Mouse (Mus musculus) intestine, embryonic 14.5 days (tissue): ENCODE measurements around the gene Hdgfl3. TPM values are rescaled to one million over a fixed set of nuclear protein-coding genes. Genes with fewer than 3 reads are reported as not detected.

Experiments
- ATAC-seq: fragments of 200-750 bp; cut with Nextera tagmentation; replicated peaks from 2 replicates; pipeline ENCODE4 v1.8.0; 2017; ENCODE audit warnings: low read depth, moderate number of reproducible peaks, moderate TSS enrichment, moderate library complexity; ENCODE audit not compliant: low FRiP score, low TSS enrichment
- DNase-seq: peaks from one replicate; pipeline ENCODE4 v3.0.0-alpha.2; 2018; ENCODE audit warnings: low spot score
- H3K27ac ChIP-seq: fragments of 300-500 bp; sonication (generic); 2 replicates; pipeline ENCODE4 v1.5.1; 2014; ENCODE audit warnings: low read depth, mild to moderate bottlenecking, control low read depth
- H3K27me3 ChIP-seq: fragments of 300-500 bp; sonication (generic); replicated peaks from 2 replicates; pipeline ENCODE4 v1.6.1; 2014; ENCODE audit warnings: low read length, control low read depth; ENCODE audit not compliant: control insufficient read depth, insufficient read depth
- H3K36me3 ChIP-seq: fragments of 300-500 bp; sonication (generic); 2 replicates; pipeline ENCODE4 v1.6.1; 2014; ENCODE audit warnings: low read length, control low read depth; ENCODE audit not compliant: control insufficient read depth, insufficient read depth
- H3K4me1 ChIP-seq: fragments of 300-500 bp; sonication (generic); replicated peaks from 2 replicates; pipeline ENCODE4 v1.6.1; 2014; ENCODE audit warnings: low read length, control low read depth, mixed read lengths; ENCODE audit not compliant: control insufficient read depth, insufficient read depth
- H3K4me2 ChIP-seq: fragments of 300-500 bp; sonication (generic); 2 replicates; pipeline ENCODE4 v1.6.1; 2014; ENCODE audit warnings: low read length
- H3K4me3 ChIP-seq: fragments of 300-500 bp; sonication (generic); 2 replicates; pipeline ENCODE4 v1.5.1; 2014; ENCODE audit warnings: low read depth, low read length, control low read depth, mixed read lengths
- H3K9ac ChIP-seq: fragments of 300-500 bp; sonication (generic); 2 replicates; pipeline ENCODE4 v1.6.1; 2014; ENCODE audit warnings: mild to moderate bottlenecking, low read length
- H3K9me3 ChIP-seq: fragments of 300-500 bp; sonication (generic); 2 replicates; pipeline ENCODE4 v1.6.1; 2016; ENCODE audit warnings: low read length, control low read depth; ENCODE audit not compliant: control insufficient read depth
- WGBS: fragments of 180-500 bp; shearing (Covaris S2); extraction: QIAGEN DNeasy Blood & Tissue Kit; methylation state at CpG from one replicate; pipeline ENCODE4 v1.1.7; 2014; 5-methylcytosine and 5-hydroxymethylcytosine counted together
- polyA plus RNA-seq: library from polyadenylated mRNA; unstranded; fragments of >200 nt; fragmentation: Nextera tagmentation; extraction: Ambion mirVana; gene quantifications from 2 replicates; pipeline ENCODE4 v1.2.1, GENCODE M21; 2014

Hdgfl3 gene
- polyA plus RNA-seq, 1 experiment from 2014 or later = 17.5 TPM

DNA sequence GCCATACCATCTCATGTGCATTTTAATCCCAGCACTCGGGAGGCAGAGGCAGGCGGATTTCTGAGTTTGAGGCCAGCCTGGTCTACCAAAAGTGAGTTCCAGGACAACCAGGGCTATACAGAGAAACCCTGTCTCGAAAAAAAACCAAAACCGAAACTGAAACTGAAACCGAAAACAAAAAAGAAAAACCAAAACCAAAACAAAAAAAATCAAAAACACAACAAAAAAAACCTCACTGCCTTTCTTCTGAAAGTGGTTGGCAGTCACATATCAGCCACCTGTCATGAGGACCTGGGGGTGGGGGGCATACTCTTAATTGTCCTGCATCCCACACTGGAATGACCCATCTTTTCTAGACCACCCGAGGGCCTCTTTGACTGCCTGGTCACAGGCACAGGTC, 69.7 kb downstream of the Hdgfl3 start:
- no peak for ATAC-seq
- H3K27me3 ChIP-seq = peaks cover 10% of the 10 kb centered on the region
- 90% methylated on average over 6 of the region's 6 CpGs for WGBS
- no peaks in the 10 kb centered on the region for H3K36me3 ChIP-seq
- no peak overlapping the region for H3K4me2 ChIP-seq
- H3K4me1 ChIP-seq = peaks cover 3% of the 10 kb centered on the region; the same call in 1 of the 2 replicates
- H3K9ac ChIP-seq = no peak overlapping the region
- H3K27ac ChIP-seq = no peak overlapping the region
- no peak for DNase-seq
- H3K9me3 ChIP-seq = no peaks in the 10 kb centered on the region
- no peak overlapping the region for H3K4me3 ChIP-seq

DNA sequence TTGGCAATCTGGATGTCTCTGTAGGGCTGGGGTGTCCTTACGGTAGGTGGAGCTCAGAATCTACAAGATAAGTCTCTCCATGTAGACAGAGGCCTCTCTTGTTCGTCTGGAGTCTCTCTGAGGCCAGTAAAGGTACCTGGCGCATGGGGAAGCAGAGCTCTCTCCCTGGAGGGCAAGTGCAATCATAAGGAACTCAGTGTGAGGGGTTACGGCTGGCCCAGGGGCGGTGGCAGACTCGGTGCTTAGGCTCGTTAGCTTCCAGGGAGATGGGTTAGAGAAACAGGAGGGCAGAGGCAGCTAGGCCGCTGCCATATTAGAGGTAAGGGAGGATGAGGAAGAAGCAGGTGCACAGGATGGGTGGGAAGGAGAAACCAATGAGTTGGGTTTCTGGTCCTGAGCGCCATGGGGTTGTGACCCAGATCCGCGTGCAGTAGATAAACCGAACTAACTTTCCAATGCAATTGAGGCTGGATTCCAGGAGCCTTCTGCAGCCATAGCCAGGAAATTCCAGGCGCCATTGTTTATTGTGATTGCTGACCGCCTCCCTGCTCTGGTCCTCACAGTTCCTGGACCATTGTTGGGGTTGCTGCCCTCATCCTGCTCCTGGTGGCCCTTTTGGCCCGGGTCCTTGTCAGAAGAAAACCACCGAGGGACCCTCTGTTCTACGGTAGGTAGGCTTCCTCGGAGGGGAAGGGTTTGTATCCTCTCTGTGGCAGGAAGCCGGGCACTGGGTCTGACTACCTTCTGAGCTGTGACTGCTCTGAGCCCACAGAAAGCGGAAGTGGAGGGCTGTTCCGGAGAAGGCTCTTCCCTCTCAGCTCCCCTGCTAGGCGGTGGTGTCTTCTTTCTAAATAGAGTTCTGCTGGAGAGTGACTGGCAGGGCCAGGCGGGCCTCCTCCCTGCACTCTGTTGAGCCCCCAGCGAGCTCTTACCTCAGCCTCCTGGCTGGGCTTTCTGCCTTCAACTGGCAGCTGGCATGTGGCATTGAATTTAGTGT, 71.4 kb downstream of the Hdgfl3 start:
- H3K36me3 ChIP-seq = no peaks in the 10 kb centered on the region
- no peak overlapping the region for H3K4me2 ChIP-seq
- peaks cover 23% of the 10 kb centered on the region for H3K27me3 ChIP-seq
- no peaks in the 10 kb centered on the region for H3K9me3 ChIP-seq
- no peak overlapping the region for H3K9ac ChIP-seq
- H3K4me3 ChIP-seq = no peak overlapping the region
- peaks cover 9% of the 10 kb centered on the region; the same call in 1 of the 2 replicates for H3K4me1 ChIP-seq
- H3K27ac ChIP-seq = no peak overlapping the region
- 65% methylated on average over 24 of the region's 24 CpGs for WGBS
- ATAC-seq (no peak), DNase-seq (no peak)

DNA sequence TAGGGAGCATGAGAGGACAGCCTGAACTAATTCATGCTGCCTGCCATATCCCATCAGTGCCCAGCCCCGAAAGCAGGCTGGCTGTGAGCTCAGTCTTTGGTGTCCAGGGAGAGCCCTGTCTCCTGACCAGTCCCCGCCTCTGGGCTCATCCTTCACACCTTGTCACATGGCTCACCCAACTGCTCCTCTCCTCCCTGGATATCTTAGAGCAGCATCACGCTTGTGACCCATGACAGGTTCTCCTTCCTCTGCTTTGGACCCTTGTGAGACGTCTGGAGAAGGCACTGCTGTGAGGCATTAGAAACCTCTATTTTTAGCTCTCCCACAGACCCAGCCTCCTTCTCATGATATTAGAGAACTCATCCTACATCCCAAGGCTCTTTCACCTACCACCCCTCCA, 72.4 kb downstream of the Hdgfl3 start:
- ATAC-seq (no peak), DNase-seq (no peak)
- Histone ChIP-seq H3K9me3 (no peaks in the 10 kb centered on the region), H3K27ac (no peak overlapping the region), H3K9ac (no peak overlapping the region), H3K4me2 (no peak overlapping the region), H3K4me1 (peaks cover 9% of the 10 kb centered on the region; the same call in 1 of the 2 replicates), H3K4me3 (no peak overlapping the region), H3K36me3 (no peaks in the 10 kb centered on the region), H3K27me3 (peaks cover 26% of the 10 kb centered on the region)
- 52% methylated on average over 4 of the region's 4 CpGs for WGBS

DNA sequence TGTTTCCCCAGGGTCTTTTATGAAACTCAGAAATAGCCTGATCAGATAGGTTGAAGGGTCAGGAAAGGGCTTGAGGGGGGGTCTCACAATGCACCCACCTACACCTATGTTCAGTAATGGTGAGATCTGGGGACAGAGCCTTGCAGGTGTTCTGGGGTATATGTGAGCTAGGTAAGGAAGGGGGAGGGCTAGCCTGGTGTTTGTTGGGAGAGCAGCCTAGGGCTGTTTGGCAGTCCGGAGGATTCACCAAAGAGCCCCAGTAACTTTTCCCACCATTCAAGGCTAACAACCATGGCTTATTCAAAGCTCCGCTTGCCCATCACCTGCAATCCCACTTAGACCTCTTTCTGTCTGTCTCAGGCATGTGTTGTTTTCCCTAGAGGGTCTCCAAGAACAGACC, 72.8 kb downstream of the Hdgfl3 start:
- no peak overlapping the region for H3K4me2 ChIP-seq
- H3K9me3 ChIP-seq = no peaks in the 10 kb centered on the region
- 91% methylated on average over 2 of the region's 2 CpGs for WGBS
- no peaks in the 10 kb centered on the region for H3K36me3 ChIP-seq
- peaks cover 26% of the 10 kb centered on the region for H3K27me3 ChIP-seq
- H3K4me3 ChIP-seq = no peak overlapping the region
- DNase-seq = no peak
- ATAC-seq = no peak
- peaks cover 9% of the 10 kb centered on the region; the same call in 1 of the 2 replicates for H3K4me1 ChIP-seq
- no peak overlapping the region for H3K27ac ChIP-seq
- no peak overlapping the region for H3K9ac ChIP-seq

DNA sequence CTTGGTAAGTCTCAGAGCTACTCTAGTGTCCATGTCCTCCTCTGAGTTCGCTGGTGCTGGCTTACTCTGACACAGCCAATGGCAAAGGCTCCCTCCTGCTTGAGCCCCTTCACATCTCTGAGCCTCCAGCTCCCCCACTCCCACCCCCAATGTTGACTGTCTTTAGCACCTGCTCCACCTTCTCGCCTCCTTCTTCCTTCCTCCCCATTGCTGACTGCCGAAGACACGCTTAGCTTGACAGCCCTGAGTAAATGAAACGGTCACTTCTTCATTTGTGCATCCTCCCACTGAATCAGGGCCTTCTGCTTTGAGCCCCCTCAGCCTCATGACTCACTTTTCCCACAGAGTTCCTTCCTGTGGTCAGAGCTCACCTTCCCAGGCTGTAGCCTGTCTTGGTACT, 73.3 kb downstream of the Hdgfl3 start:
- no peak overlapping the region for H3K27ac ChIP-seq
- H3K36me3 ChIP-seq = no peaks in the 10 kb centered on the region
- peaks cover 26% of the 10 kb centered on the region for H3K27me3 ChIP-seq
- ATAC-seq = no peak
- H3K4me2 ChIP-seq = no peak overlapping the region
- H3K4me1 ChIP-seq = peaks cover 9% of the 10 kb centered on the region; the same call in 1 of the 2 replicates
- H3K9me3 ChIP-seq = no peaks in the 10 kb centered on the region
- 77% methylated on average over 5 of the region's 5 CpGs for whole genome bisulfite sequencing
- DNase-seq = no peak
- no peak overlapping the region for H3K9ac ChIP-seq
- H3K4me3 ChIP-seq = no peak overlapping the region

DNA sequence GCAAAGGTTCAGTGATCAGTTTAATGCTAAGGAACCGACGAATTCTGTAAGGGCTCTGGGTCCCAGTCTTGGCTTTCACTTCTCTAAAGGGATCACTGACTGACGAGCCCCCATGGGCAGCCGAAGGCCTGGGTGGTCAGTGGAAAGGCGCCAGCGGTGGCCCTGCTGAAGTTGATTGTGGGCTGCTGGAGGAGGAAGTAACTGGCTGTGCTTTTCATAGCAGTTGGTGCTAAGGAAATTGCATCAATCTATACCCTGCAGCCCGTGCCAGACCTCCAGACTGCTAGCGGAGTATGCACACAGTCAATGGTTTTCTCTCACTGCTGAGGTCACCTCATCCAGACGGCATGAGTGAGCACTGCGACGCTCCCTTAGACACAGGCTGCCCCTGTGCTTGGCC, 74.2 kb downstream of the Hdgfl3 start:
- peaks cover 26% of the 10 kb centered on the region for H3K27me3 ChIP-seq
- no peaks in the 10 kb centered on the region for H3K9me3 ChIP-seq
- H3K36me3 ChIP-seq = no peaks in the 10 kb centered on the region
- 55% methylated on average over 11 of the region's 11 CpGs for WGBS
- no peak for DNase-seq
- peak overlapping the region; percentile 97 for H3K4me2 ChIP-seq
- H3K9ac ChIP-seq = no peak overlapping the region
- peak overlapping the region; percentile 67 for H3K4me3 ChIP-seq
- H3K27ac ChIP-seq = no peak overlapping the region; the same call in 1 of the 2 replicates
- peaks cover 9% of the 10 kb centered on the region; the same call in 1 of the 2 replicates for H3K4me1 ChIP-seq
- ATAC-seq = peak; percentile 34; the same call in 1 of the 2 replicates

DNA sequence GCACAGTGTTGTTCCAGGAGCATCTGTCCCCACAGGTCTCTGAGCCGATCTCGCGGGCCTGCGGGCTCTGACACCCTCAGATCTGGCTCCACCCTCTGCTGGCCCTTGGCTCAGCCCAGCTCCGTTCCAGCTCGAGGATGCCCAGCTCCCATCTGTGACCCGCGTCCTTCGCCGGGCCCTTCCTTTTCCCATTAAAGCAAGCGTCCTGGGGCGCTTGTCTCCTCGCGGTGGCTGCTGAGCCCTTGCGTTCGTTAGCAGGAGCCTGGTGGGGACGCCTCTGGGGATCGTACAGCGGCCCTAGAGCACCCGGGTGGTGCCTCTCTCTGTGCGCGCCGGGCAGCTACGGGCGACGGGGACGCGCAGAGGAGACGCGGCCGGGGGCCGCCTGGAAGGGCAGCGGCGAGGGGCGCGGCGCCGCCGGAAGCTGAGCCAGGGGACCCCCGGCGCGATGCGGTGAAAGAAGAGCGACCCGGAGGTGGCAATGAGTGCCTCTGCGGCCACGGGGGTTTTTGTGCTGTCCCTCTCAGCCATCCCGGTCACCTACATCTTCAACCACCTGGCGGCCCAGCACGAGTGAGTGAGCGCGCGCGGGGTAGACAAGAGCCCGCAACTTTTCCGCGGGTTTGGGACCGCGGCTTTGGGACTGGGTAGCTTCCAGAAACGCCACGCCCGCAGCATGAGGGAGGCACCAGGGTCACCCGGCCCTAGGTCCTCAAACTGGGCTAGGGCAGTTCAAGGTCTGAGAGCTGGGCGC, 75.1 kb downstream of the Hdgfl3 start, which contains the start of gene Tm6sf1:
Gene Tm6sf1, plus strand, starts transcription at position 34 of the 754 bp plus-strand sequence.
- WGBS = under 1% methylated on average over 61 of the region's 64 CpGs
- Histone ChIP-seq H3K9me3 (no peaks in the 10 kb centered on the region), H3K4me3 (peak within 1 kb of the TSS; percentile 67), H3K27me3 (peaks cover 26% of the 10 kb centered on the region), H3K36me3 (no peaks in the 10 kb centered on the region), H3K4me2 (peak within 1 kb of the TSS; percentile 97), H3K4me1 (peaks cover 9% of the 10 kb centered on the region; the same call in 1 of the 2 replicates), H3K9ac (peak within 1 kb of the TSS; percentile 59), H3K27ac (peak within 1 kb of the TSS; percentile 43; the same call in 1 of the 2 replicates)
- ATAC-seq = peak; percentile 21; the same call in 1 of the 2 replicates
- DNase-seq = peak; percentile 73

DNA sequence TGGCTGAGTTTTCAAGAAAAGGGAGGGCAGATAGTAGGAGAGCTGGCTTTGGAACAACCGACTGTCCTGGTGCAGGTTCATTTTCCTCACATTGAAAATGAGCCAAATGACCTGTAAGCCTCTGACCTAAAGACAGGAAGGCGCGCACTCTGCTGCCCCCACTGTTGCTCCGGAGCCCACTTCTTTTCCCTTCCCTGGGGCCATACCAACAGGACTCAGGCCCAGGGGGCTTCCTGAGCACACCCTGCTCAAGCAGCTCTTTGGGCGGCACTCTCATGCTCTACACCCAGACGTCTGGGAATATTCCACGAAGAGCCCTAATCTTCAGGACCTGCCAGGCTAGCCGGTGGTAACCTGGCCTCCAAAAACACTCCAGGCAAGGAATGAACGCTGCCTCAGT, 76.0 kb downstream of the Hdgfl3 start:
- Histone ChIP-seq H3K9ac (no peak overlapping the region), H3K9me3 (no peaks in the 10 kb centered on the region), H3K27me3 (peaks cover 26% of the 10 kb centered on the region), H3K27ac (no peak overlapping the region), H3K4me1 (peaks cover 9% of the 10 kb centered on the region; the same call in 1 of the 2 replicates), H3K4me3 (0 out of 2 replicates have a peak overlapping the region, but pooled peaks have one; percentile 67), H3K4me2 (peak overlapping the region; percentile 97; the same call in 1 of the 2 replicates), H3K36me3 (no peaks in the 10 kb centered on the region)
- ATAC-seq (no peak), DNase-seq (no peak)
- WGBS = 16% methylated on average over 9 of the region's 9 CpGs
